Mouse (Mus musculus) layer of hippocampus, postnatal 36 days (tissue): Measurements from ENCODE around the gene Casz1. TPM values are rescaled to one million over a fixed set of nuclear protein-coding genes. Genes with fewer than 3 reads are reported as not detected.

ENCODE experiments used
- DNase-seq, 2 experiments: peaks; one replicate each; pipeline ENCODE4 v3.0.0; 2022
- total RNA-seq, 2 experiments: library from RNA; stranded (reverse); gene quantifications; 2 replicates each; pipeline ENCODE4 v1.2.3; 2021

Gene Casz1
- total RNA-seq, 2 experiments from 2014 or later, result 0.52 to 0.66 TPM

- DNase-seq, result no peak
Measured at GRCm38 (mm10) chr4:148973387-148973786, 169.2 kb downstream of the Casz1 start.

- no peak for DNase-seq
Measured at GRCm38 (mm10) chr4:148974833-148975232, 170.6 kb downstream of the Casz1 start.

GRCm38 (mm10) chr4:148978221-148978855, 174.1 kb downstream of the Casz1 start:
- DNase-seq, result no peak

GRCm38 (mm10) chr4:148978926-148979325, 174.7 kb downstream of the Casz1 start:
- DNase-seq, result no peak

GRCm38 (mm10) chr4:148979837-148980236, 175.6 kb downstream of the Casz1 start:
- DNase-seq, result no peak

GRCm38 (mm10) chr4:148982274-148982673, 178.0 kb downstream of the Casz1 start:
- no peak for DNase-seq

- DNase-seq, result no peak
Measured at GRCm38 (mm10) chr4:148984701-148985540, 180.7 kb downstream of the Casz1 start.

- DNase-seq, result no peak
Measured at GRCm38 (mm10) chr4:148985541-148986476, 181.6 kb downstream of the Casz1 start.

GRCm38 (mm10) chr4:148990038-148990437, 185.8 kb downstream of the Casz1 start:
- no peak for DNase-seq

GRCm38 (mm10) chr4:148993948-148994347, 189.7 kb downstream of the Casz1 start:
- no peak for DNase-seq

- DNase-seq, result no peak
Measured at GRCm38 (mm10) chr4:149000746-149001145, 196.5 kb downstream of the Casz1 start.

- DNase-seq, result no peak
Measured at GRCm38 (mm10) chr4:149001515-149001914, 197.3 kb downstream of the Casz1 start.

- DNase-seq, result no peak
Measured at GRCm38 (mm10) chr4:149002441-149003093, 198.3 kb downstream of the Casz1 start.

Other genes starting within 250 kb of the Casz1 start
- gene Exosc10, start 246.0 kb upstream of the Casz1 start, total RNA-seq, result 10 to 100 TPM; 50.5 to 52.7 TPM
- gene Srm, start 212.9 kb upstream of the Casz1 start, total RNA-seq, result 10 to 100 TPM; 68.4 to 70.0 TPM
- gene Masp2, start 201.9 kb upstream of the Casz1 start, total RNA-seq, result 1 to 10 TPM; 3.2 to 4.1 TPM
- 100 to 1,000 TPM; 218 to 224 TPM for gene Tardbp, start 177.4 kb upstream of the Casz1 start, total RNA-seq
- gene Gm572, start 161.1 kb upstream of the Casz1 start, total RNA-seq, result not detected